Mouse (Mus musculus) ES-E14 (cell line): ENCODE results near the gene Nubp2. TPM values are rescaled to one million over a fixed set of nuclear protein-coding genes. Genes with fewer than 3 reads are reported as not detected.

Experiments
- DNase-seq: peaks from one replicate; pipeline ENCODE4 v3.0.0-alpha.2; 2013; ENCODE audit warnings: low read depth, low spot score
- H3K27ac ChIP-seq: 2 replicates; pipeline ENCODE4 v1.5.1; 2012; ENCODE audit warnings: low read depth, mild to moderate bottlenecking, low read length, moderate library complexity, mixed read lengths; ENCODE audit not compliant: poor library complexity, insufficient read depth, severe bottlenecking
- H3K36me3 ChIP-seq: 2 replicates; pipeline ENCODE4 v1.6.1; 2012; ENCODE audit warnings: mild to moderate bottlenecking, low read length, moderate library complexity, mixed read lengths; ENCODE audit not compliant: control insufficient read depth, poor library complexity, insufficient read depth, severe bottlenecking
- H3K4me1 ChIP-seq, 2 experiments: fragments of 150-350 bp in 1 of 2; sonication (generic) in 1 of 2; 2 replicates each; pipeline ENCODE4 v1.6.1; 2012; ENCODE audit warnings: low read length in 2 of 2, mild to moderate bottlenecking in 1 of 2, mixed read lengths in 1 of 2; ENCODE audit not compliant: control insufficient read depth in 2 of 2, insufficient read depth in 2 of 2, poor library complexity in 1 of 2
- H3K4me3 ChIP-seq, 2 experiments: fragments of 150-350 bp in 1 of 2; sonication (generic) in 1 of 2; 2 replicates each; pipeline ENCODE4 v1.5.1; 2012; ENCODE audit warnings: low read length in 2 of 2, low read depth in 1 of 2, mild to moderate bottlenecking in 1 of 2, mixed read lengths in 1 of 2; ENCODE audit not compliant: insufficient read depth in 1 of 2, poor library complexity in 1 of 2, severe bottlenecking in 1 of 2
- H3K9ac ChIP-seq: 2 replicates; pipeline ENCODE4 v1.6.1; 2012; ENCODE audit warnings: low read depth, mild to moderate bottlenecking, low read length, mixed read lengths; ENCODE audit not compliant: poor library complexity, insufficient read depth, severe bottlenecking
- H3K9me3 ChIP-seq: fragments of 150-350 bp; sonication (generic); 2 replicates; pipeline ENCODE4 v1.6.1; 2012; ENCODE audit warnings: low read depth, mild to moderate bottlenecking, low read length; ENCODE audit not compliant: control insufficient read depth, insufficient read depth
- CHD2 ChIP-seq: IDR thresholded peaks from 2 replicates; pipeline ENCODE4 v1.6.1; 2014; ENCODE audit warnings: mild to moderate bottlenecking, low read depth, low read length, inconsistent platforms
- HCFC1 ChIP-seq: IDR thresholded peaks from 2 replicates; pipeline ENCODE4 v1.6.1; 2012; ENCODE audit warnings: low read length, inconsistent platforms, borderline replicate concordance; ENCODE audit not compliant: insufficient read depth
- MAFK ChIP-seq: IDR thresholded peaks from 2 replicates; pipeline ENCODE4 v1.6.1; 2014; ENCODE audit warnings: mild to moderate bottlenecking, low read depth, low read length, inconsistent platforms; ENCODE audit not compliant: insufficient read depth
- ZC3H11A ChIP-seq: IDR thresholded peaks from 2 replicates; pipeline ENCODE4 v1.6.1; 2012; ENCODE audit warnings: low read depth, mild to moderate bottlenecking, inconsistent platforms, low read length, borderline replicate concordance
- ZNF384 ChIP-seq: IDR thresholded peaks from 2 replicates; pipeline ENCODE4 v1.6.1; 2012; ENCODE audit warnings: low read depth, low read length, inconsistent platforms
- in situ Hi-C, 2 experiments: fragments of 600-800 bp; cut with MboI; formaldehyde crosslinking; loops; one replicate each; pipeline ENCODE4 v1.15.1; 2025; ENCODE audit warnings: low sequenced_read_pairs in 2 of 2, inconsistent platforms in 1 of 2; ENCODE audit not compliant: unreplicated experiment in 2 of 2
- total RNA-seq: library from RNA; depleted of rRNA; stranded (reverse); fragments of 300-350 nt; gene quantifications from 2 replicates; pipeline ENCODE4 v1.2.3, GENCODE M21; 2012

Nubp2 gene
- total RNA-seq, 1 experiment = 85.8 TPM

- H3K36me3 ChIP-seq = no peaks in the 10 kb centered on the region; the same call in 1 of the 2 replicates
- H3K4me3 ChIP-seq = no peak overlapping the region
- H3K9ac ChIP-seq = no peak overlapping the region
- DNase-seq = no peak
- in situ Hi-C loops = no loop called here
- peaks cover 3% of the 10 kb centered on the region in 2 experiments; a peak in 1 of 4 replicates for H3K4me1 ChIP-seq
- H3K27ac ChIP-seq = no peak overlapping the region
- no peaks in the 10 kb centered on the region for H3K9me3 ChIP-seq
- TF ChIP-seq MAFK (no peak), CHD2 (no peak), HCFC1 (no peak), ZC3H11A (no peak), ZNF384 (no peak)
These were observed 46.3 kb upstream of the Nubp2 start for GRCm38 (mm10) chr17:24932431-24932830.

- Histone ChIP-seq H3K9me3 (no peaks in the 10 kb centered on the region), H3K9ac (no peak overlapping the region), H3K27ac (no peak overlapping the region; the same call in 1 of the 2 replicates), H3K36me3 (peaks cover 2% of the 10 kb centered on the region), H3K4me1 (peaks cover 0 to 3% of the 10 kb centered on the region in 2 experiments; a peak in 1 of 4 replicates), H3K4me3 (no peak overlapping the region)
- TF ChIP-seq HCFC1 = no peak
- TF ChIP-seq ZC3H11A = no peak
- no peak for TF ChIP-seq ZNF384
- no peak for TF ChIP-seq MAFK
- TF ChIP-seq CHD2 = no peak
- no peak for DNase-seq
- in situ Hi-C loops = no loop called here
These were observed 43.4 kb upstream of the Nubp2 start for GRCm38 (mm10) chr17:24929506-24929905.

- no peaks in the 10 kb centered on the region for H3K4me1 ChIP-seq
- no peak for DNase-seq
- H3K9ac ChIP-seq = no peak overlapping the region
- H3K4me3 ChIP-seq = no peak overlapping the region
- no peak overlapping the region for H3K27ac ChIP-seq
- peaks cover 13% of the 10 kb centered on the region for H3K36me3 ChIP-seq
- H3K9me3 ChIP-seq = no peaks in the 10 kb centered on the region
- TF ChIP-seq ZNF384 (no peak), HCFC1 (no peak), MAFK (no peak), ZC3H11A (no peak), CHD2 (no peak)
- in situ Hi-C loops = no loop called here
These were observed 37.1 kb upstream of the Nubp2 start for GRCm38 (mm10) chr17:24923246-24923645.

GRCm38 (mm10) chr17:24913984-24914383 is 27.8 kb upstream of the Nubp2 start:
- Histone ChIP-seq H3K4me3 (no peak overlapping the region), H3K9ac (no peak overlapping the region), H3K27ac (no peak overlapping the region), H3K36me3 (peaks cover 41% of the 10 kb centered on the region), H3K4me1 (no peaks in the 10 kb centered on the region), H3K9me3 (no peaks in the 10 kb centered on the region)
- in situ Hi-C loops = no loop called here
- no peak for TF ChIP-seq ZC3H11A
- no peak for TF ChIP-seq CHD2
- no peak for TF ChIP-seq ZNF384
- no peak for TF ChIP-seq MAFK
- TF ChIP-seq HCFC1 = no peak
- DNase-seq = no peak

GRCm38 (mm10) chr17:24907591-24907990 is 21.4 kb upstream of the Nubp2 start:
- TF ChIP-seq MAFK = no peak
- no peak for TF ChIP-seq CHD2
- TF ChIP-seq ZNF384 = no peak
- TF ChIP-seq HCFC1 = no peak
- no peak for TF ChIP-seq ZC3H11A
- in situ Hi-C loops = no loop called here
- Histone ChIP-seq H3K9ac (no peak overlapping the region), H3K4me3 (no peak overlapping the region), H3K9me3 (no peaks in the 10 kb centered on the region), H3K36me3 (peaks cover 28% of the 10 kb centered on the region), H3K4me1 (peaks cover 0 to 3% of the 10 kb centered on the region in 2 experiments; a peak in 1 of 4 replicates), H3K27ac (no peak overlapping the region)
- DNase-seq = no peak
